8 mouse cellular contexts compared by ENCODE assay signal in genomic region chr11:44619887-44620693, GRCm38 (mm10). TPM values are rescaled to one million over a fixed set of nuclear protein-coding genes. Genes with fewer than 3 reads are reported as not detected.
DNase-seq lines count a peak whose midpoint lies in the region; ATAC-seq lines count a peak whose summit lies in the region.

No protein-coding gene starts in this region.

- no peaks in the 10 kb centered on the region for H3K9me3 ChIP-seq in liver, embryonic 11.5 days (ENCODE audit: control insufficient read depth, low read length)
- H3K9me3 ChIP-seq in heart, embryonic 12.5 days (replicated peaks): peaks cover 3% of the 10 kb centered on the region; the same call in 1 of the 2 replicates
- H3K9me3 ChIP-seq in limb, embryonic 11.5 days (ENCODE audit: control insufficient read depth, low read length): no peaks in the 10 kb centered on the region
- H3K9me3 ChIP-seq in stomach, embryonic 14.5 days (ENCODE audit: control insufficient read depth, low read depth, low read length): no peaks in the 10 kb centered on the region

- peaks cover 72% of the 10 kb centered on the region for H3K27me3 ChIP-seq in liver, embryonic 11.5 days (replicated peaks; ENCODE audit: control insufficient read depth, insufficient read depth, low read length)
- peaks cover 42% of the 10 kb centered on the region for H3K27me3 ChIP-seq in heart, embryonic 12.5 days (replicated peaks)
- 0 out of 2 replicates have a peak, but pooled peaks cover 9% of the 10 kb centered on the region for H3K27me3 ChIP-seq in limb, embryonic 11.5 days (ENCODE audit: control insufficient read depth, insufficient read depth, low read length)
- H3K27me3 ChIP-seq in stomach, embryonic 14.5 days (ENCODE audit: control insufficient read depth, insufficient read depth, low read length): peaks cover 33% of the 10 kb centered on the region

- H3K4me3 ChIP-seq in liver, embryonic 11.5 days (ENCODE audit: low read depth, low read length): peak overlapping the region; percentile 17; the same call in 1 of the 2 replicates
- peak overlapping the region; percentile 62 for H3K4me3 ChIP-seq in heart, embryonic 12.5 days
- H3K4me3 ChIP-seq in limb, embryonic 11.5 days (ENCODE audit: low read depth, low read length): peak overlapping the region; percentile 77
- peak overlapping the region; percentile 50 for H3K4me3 ChIP-seq in stomach, embryonic 14.5 days (ENCODE audit: low read depth, low read length)

- WGBS in liver, embryonic 11.5 days: 3% methylated on average over 41 of the region's 41 CpGs
- WGBS in heart, embryonic 12.5 days: 2% methylated on average over 40 of the region's 41 CpGs
- WGBS in limb, embryonic 11.5 days: 1% methylated on average over 41 of the region's 41 CpGs
- 6% methylated on average over 41 of the region's 41 CpGs for WGBS in stomach, embryonic 14.5 days

- H3K9ac ChIP-seq in liver, embryonic 11.5 days (ENCODE audit: low read depth, low read length): no peak overlapping the region
- peak overlapping the region; percentile 69 for H3K9ac ChIP-seq in heart, embryonic 12.5 days
- peak overlapping the region; percentile 58 for H3K9ac ChIP-seq in limb, embryonic 11.5 days (ENCODE audit: low read length)
- H3K9ac ChIP-seq in stomach, embryonic 14.5 days (replicated peaks; ENCODE audit: low read depth, low read length): no peak overlapping the region; the same call in 1 of the 2 replicates

- peak; percentile 37 for DNase-seq in liver, embryonic 11.5 days (ENCODE audit: low spot score)
- no peak for DNase-seq in liver
- peak; percentile 53 to 57 for DNase-seq in cerebellum, postnatal 25 days
- DNase-seq in limb, embryonic 11.5 days (ENCODE audit: low spot score): peak; percentile 54
- no peak for DNase-seq in frontal cortex, adult 2 months (ENCODE audit: extremely low spot score in 1 of 2, low spot score in 1 of 2)

- H3K36me3 ChIP-seq in liver, embryonic 11.5 days (ENCODE audit: control insufficient read depth, insufficient read depth, low read length): no peaks in the 10 kb centered on the region
- H3K36me3 ChIP-seq in heart, embryonic 12.5 days: peaks cover 4% of the 10 kb centered on the region; the same call in 1 of the 2 replicates
- H3K36me3 ChIP-seq in limb, embryonic 11.5 days (ENCODE audit: control insufficient read depth, insufficient read depth, low read length): peaks cover 2% of the 10 kb centered on the region; the same call in 1 of the 2 replicates
- no peaks in the 10 kb centered on the region for H3K36me3 ChIP-seq in stomach, embryonic 14.5 days (ENCODE audit: control insufficient read depth, insufficient read depth, low read length)

- peak overlapping the region; percentile 43 for H3K4me2 ChIP-seq in liver, embryonic 11.5 days
- peak overlapping the region; percentile 80 for H3K4me2 ChIP-seq in heart, embryonic 12.5 days
- peak overlapping the region; percentile 94 for H3K4me2 ChIP-seq in limb, embryonic 11.5 days (ENCODE audit: low read depth, severe bottlenecking)
- peak overlapping the region; percentile 50 for H3K4me2 ChIP-seq in stomach, embryonic 14.5 days (replicated peaks; ENCODE audit: low read depth, low read length)

- H3K27ac ChIP-seq in liver, embryonic 11.5 days (ENCODE audit: low read depth, low read length): no peak overlapping the region
- H3K27ac ChIP-seq in heart, embryonic 12.5 days (ENCODE audit: poor library complexity, severe bottlenecking): peak overlapping the region; percentile 35; the same call in 1 of the 2 replicates
- H3K27ac ChIP-seq in limb, embryonic 11.5 days (replicated peaks; ENCODE audit: low read depth, low read length): no peak overlapping the region
- H3K27ac ChIP-seq in stomach, embryonic 14.5 days (ENCODE audit: low read length): no peak overlapping the region

- ATAC-seq in liver, embryonic 11.5 days (replicated peaks; ENCODE audit: low FRiP score): no peak
- ATAC-seq in heart, embryonic 12.5 days (ENCODE audit: insufficient number of reproducible peaks, low FRiP score): no peak
- no peak for ATAC-seq in limb, embryonic 11.5 days (ENCODE audit: insufficient number of reproducible peaks, low FRiP score, low TSS enrichment, low read depth)
- ATAC-seq in stomach, embryonic 14.5 days (ENCODE audit: insufficient number of reproducible peaks, insufficient read depth, low FRiP score, low read depth): no peak
- no peak for ATAC-seq in erythroid progenitor cell, adult 5-6 weeks (replicated peaks; ENCODE audit: low FRiP score, poor library complexity, severe bottlenecking)

- H3K4me1 ChIP-seq in liver, embryonic 11.5 days (replicated peaks; ENCODE audit: control insufficient read depth, insufficient read depth, low read length): no peaks in the 10 kb centered on the region
- peaks cover 21% of the 10 kb centered on the region; the same call in 1 of the 2 replicates for H3K4me1 ChIP-seq in heart, embryonic 12.5 days (replicated peaks)
- peaks cover 18% of the 10 kb centered on the region for H3K4me1 ChIP-seq in limb, embryonic 11.5 days (ENCODE audit: control insufficient read depth, insufficient read depth, low read length)
- H3K4me1 ChIP-seq in stomach, embryonic 14.5 days (ENCODE audit: control insufficient read depth, insufficient read depth, low read length): 0 out of 2 replicates have a peak, but pooled peaks cover 7% of the 10 kb centered on the region

RNA-seq across cellular contexts. Expression of gene Ebf1, which starts 3.0 kb away (rescaled TPM):
- 0.75 and 0.99 TPM in 2 replicates for polyA plus RNA-seq in liver, embryonic 11.5 days (2014; fragmentation: Nextera tagmentation; extraction: Ambion mirVana)
- polyA plus RNA-seq in heart, embryonic 12.5 days (2016; fragmentation: Nextera tagmentation; extraction: Ambion mirVana): 13.9 and 15.6 TPM in 2 replicates
- 56.0 and 61.7 TPM in 2 replicates for polyA plus RNA-seq in limb, embryonic 11.5 days (2014; fragmentation: Nextera tagmentation; extraction: Ambion mirVana)
- polyA plus RNA-seq in stomach, embryonic 14.5 days (2014; fragmentation: Nextera tagmentation; extraction: Ambion mirVana): 13.3 and 15.9 TPM in 2 replicates
- polyA plus RNA-seq in frontal cortex, adult 2 months (2012; rRNA removed): 3.3 and 4.4 TPM in 2 replicates
- total RNA-seq in erythroid progenitor cell, adult 5-6 weeks (2015; ENCODE audit: low replicate concordance): 16.2 and 21.0 TPM in 2 replicates
- 3.7 and 7.6 TPM in 2 replicates for total RNA-seq in erythroid progenitor cell, adult 5-6 weeks (2017; ENCODE audit: low replicate concordance)

Comparison
In these comparisons a context has a peak if more than half of its experiments do, and no peak if none do; other contexts are left out.
1. DNase-seq: peak in liver, embryonic 11.5 days (single experiment), cerebellum, postnatal 25 days (2 of 2) and limb, embryonic 11.5 days (single experiment); none in liver (single experiment) and frontal cortex, adult 2 months (0 of 2).
2. H3K4me2 ChIP-seq: peak in every context shown above with its lines; median percentile 94 in limb, embryonic 11.5 days; 80 in heart, embryonic 12.5 days; 50 in stomach, embryonic 14.5 days; 43 in liver, embryonic 11.5 days.
3. H3K4me3 ChIP-seq: peak in every context shown above with its lines; median percentile 77 in limb, embryonic 11.5 days; 62 in heart, embryonic 12.5 days; 50 in stomach, embryonic 14.5 days; 17 in liver, embryonic 11.5 days.
4. H3K9ac ChIP-seq: peak in heart, embryonic 12.5 days (single experiment) and limb, embryonic 11.5 days (single experiment); none in liver, embryonic 11.5 days (single experiment) and stomach, embryonic 14.5 days (single experiment).